Comparison of ENCODE assay signal across 11 mouse cellular contexts in genomic region chr11:76509751-76510723, GRCm38 (mm10).
A peak's percentile ranks its signal among the peaks of the same experiment; 100 is the strongest.
DNase-seq lines count a peak whose midpoint lies in the region; ATAC-seq lines count a peak whose summit lies in the region.
"Had no signal": no experiment of that assay in that cellular context is flagged by ENCODE, and none has a peak within 500 bp of the region (broad histone marks: within the 10 kb centered on the region; RNA-seq: fewer than 3 reads in every experiment).

No protein-coding gene starts in this region.

- H3K36me3 ChIP-seq in embryonic facial prominence, embryonic 13.5 days, result no peaks in the 10 kb centered on the region
- no peaks in the 10 kb centered on the region for H3K36me3 ChIP-seq in midbrain, embryonic 13.5 days
- no peaks in the 10 kb centered on the region for H3K36me3 ChIP-seq in heart, embryonic 11.5 days (ENCODE audit: control insufficient read depth, insufficient read depth, low read length)
- H3K36me3 ChIP-seq: heart, embryonic 15.5 days; midbrain, embryonic 12.5 days had no signal

- intact Hi-C loops in heart, postnatal 10 days (cut with DNase I), result no loop called here
- intact Hi-C loops in heart, postnatal 25 days (cut with DNase I), result loop anchor here (5.0 to 10.0 kb wide), 2 partner anchors 53 to 1675 kb away; partner anchors contain the start of gene Mnt

- WGBS in embryonic facial prominence, embryonic 13.5 days, result 75% methylated on average over 13 of the region's 13 CpGs
- WGBS in midbrain, embryonic 13.5 days, result 84% methylated on average over 13 of the region's 13 CpGs
- WGBS in heart, embryonic 11.5 days (ENCODE audit: insufficient replicate concordance), result 67% methylated on average over 13 of the region's 13 CpGs

- peak overlapping the region; percentile 29; the same call in 1 of the 2 replicates for H3K27ac ChIP-seq in embryonic facial prominence, embryonic 13.5 days
- H3K27ac ChIP-seq in midbrain, embryonic 13.5 days, result peak overlapping the region; percentile 87; the same call in 1 of the 2 replicates
- no peak overlapping the region for H3K27ac ChIP-seq in heart, embryonic 11.5 days (ENCODE audit: low read depth, low read length)
- H3K27ac ChIP-seq: heart, embryonic 15.5 days; limb, embryonic 13.5 days had no signal

- no peak for ATAC-seq in embryonic facial prominence, embryonic 13.5 days (ENCODE audit: insufficient number of reproducible peaks, insufficient read depth, low FRiP score, low TSS enrichment, low read depth)
- ATAC-seq in midbrain, embryonic 13.5 days, result no peak
- ATAC-seq in heart, embryonic 11.5 days (replicated peaks; ENCODE audit: insufficient number of reproducible peaks, low FRiP score, low TSS enrichment), result no peak

- H3K9me3 ChIP-seq in embryonic facial prominence, embryonic 13.5 days, result no peaks in the 10 kb centered on the region
- H3K9me3 ChIP-seq in midbrain, embryonic 13.5 days, result no peaks in the 10 kb centered on the region
- no peaks in the 10 kb centered on the region for H3K9me3 ChIP-seq in heart, embryonic 11.5 days (replicated peaks; ENCODE audit: control insufficient read depth, low read length)
- H3K9me3 ChIP-seq: heart, embryonic 15.5 days; limb, embryonic 13.5 days; midbrain, embryonic 12.5 days had no signal

- H3K4me1 ChIP-seq in embryonic facial prominence, embryonic 13.5 days, result peaks cover 32% of the 10 kb centered on the region
- H3K4me1 ChIP-seq in midbrain, embryonic 13.5 days (replicated peaks), result peaks cover 43% of the 10 kb centered on the region
- H3K4me1 ChIP-seq in heart, embryonic 11.5 days (ENCODE audit: control insufficient read depth, insufficient read depth, low read length), result peaks cover 9% of the 10 kb centered on the region

- peak; percentile 45 to 50 for DNase-seq in heart, postnatal 10 days
- DNase-seq in heart, postnatal 25 days (ENCODE audit: low spot score), result no peak
- DNase-seq in adrenal gland, postnatal 36 days, result peak; percentile 57 to 70
- DNase-seq in T-cell, adult 2 months (ENCODE audit: low spot score), result no peak
- DNase-seq in embryo, embryonic 11 days, result no peak

- H3K9ac ChIP-seq in embryonic facial prominence, embryonic 13.5 days, result no peak overlapping the region
- 0 out of 2 replicates have a peak overlapping the region, but pooled peaks have one; percentile 10 for H3K9ac ChIP-seq in midbrain, embryonic 13.5 days (replicated peaks)
- no peak overlapping the region for H3K9ac ChIP-seq in heart, embryonic 11.5 days (ENCODE audit: low read depth, low read length)
- H3K9ac ChIP-seq: heart, embryonic 15.5 days; midbrain, embryonic 12.5 days had no signal

- no peak overlapping the region for H3K4me2 ChIP-seq in embryonic facial prominence, embryonic 13.5 days
- no peak overlapping the region for H3K4me2 ChIP-seq in midbrain, embryonic 13.5 days (replicated peaks)
- H3K4me2 ChIP-seq in heart, embryonic 11.5 days, result no peak overlapping the region
- H3K4me2 ChIP-seq: heart, embryonic 15.5 days; limb, embryonic 13.5 days; midbrain, embryonic 12.5 days had no signal

- no peak overlapping the region for H3K4me3 ChIP-seq in embryonic facial prominence, embryonic 13.5 days
- H3K4me3 ChIP-seq in midbrain, embryonic 13.5 days (replicated peaks), result no peak overlapping the region
- no peak overlapping the region for H3K4me3 ChIP-seq in heart, embryonic 11.5 days (ENCODE audit: low read depth, low read length)
- H3K4me3 ChIP-seq: heart, embryonic 15.5 days; limb, embryonic 13.5 days; midbrain, embryonic 12.5 days had no signal

- H3K27me3 ChIP-seq in embryonic facial prominence, embryonic 13.5 days, result no peaks in the 10 kb centered on the region
- no peaks in the 10 kb centered on the region for H3K27me3 ChIP-seq in midbrain, embryonic 13.5 days
- H3K27me3 ChIP-seq in heart, embryonic 11.5 days (ENCODE audit: control insufficient read depth, insufficient read depth, low read length), result no peaks in the 10 kb centered on the region
- H3K27me3 ChIP-seq: heart, embryonic 15.5 days; limb, embryonic 13.5 days; midbrain, embryonic 12.5 days had no signal

Comparison
In these comparisons a context has a peak if more than half of its experiments do, and no peak if none do; other contexts are left out.
1. DNase-seq: peak in heart, postnatal 10 days (2 of 2) and adrenal gland, postnatal 36 days (2 of 2); none in heart, postnatal 25 days (single experiment), T-cell, adult 2 months (single experiment) and embryo, embryonic 11 days (single experiment).